Mouse (Mus musculus): ENCODE results near the gene Dlgap3. TPM values are rescaled to one million over a fixed set of nuclear protein-coding genes. Genes with fewer than 3 reads are reported as not detected.

The Dlgap3 gene
- polyA plus RNA-seq, 1 experiment = 1.0 TPM

- TF ChIP-seq POLR2A (IDR thresholded peaks at IDR 0.05; ENCODE audit: borderline replicate concordance, control insufficient read depth, low read depth, low read length) (no peak), CTCF (IDR thresholded peaks at IDR 0.05; ENCODE audit: control insufficient read depth, insufficient read depth, low read length) (no peak)
- WGBS = 45% methylated on average over 19 of the region's 19 CpGs
- Histone ChIP-seq H3K4me3 (replicated peaks; ENCODE audit: control insufficient read depth, low read depth, low read length) (no peak overlapping the region), H3K4me1 (ENCODE audit: control insufficient read depth, insufficient read depth, low read length) (no peaks in the 10 kb centered on the region), H3K27ac (ENCODE audit: control insufficient read depth, insufficient read depth, low read depth, low read length, poor library complexity) (no peak overlapping the region)
Observed at GRCm38 (mm10) chr4:127263438-127264182, 94.6 kb downstream of the Dlgap3 start.

- Histone ChIP-seq H3K4me1 (ENCODE audit: control insufficient read depth, insufficient read depth, low read length) (no peaks in the 10 kb centered on the region), H3K4me3 (replicated peaks; ENCODE audit: control insufficient read depth, low read depth, low read length) (no peak overlapping the region), H3K27ac (ENCODE audit: control insufficient read depth, insufficient read depth, low read depth, low read length, poor library complexity) (no peak overlapping the region)
- WGBS = 56% methylated on average over 5 of the region's 5 CpGs
- TF ChIP-seq POLR2A (IDR thresholded peaks at IDR 0.05; ENCODE audit: borderline replicate concordance, control insufficient read depth, low read depth, low read length) (no peak), CTCF (IDR thresholded peaks at IDR 0.05; ENCODE audit: control insufficient read depth, insufficient read depth, low read length) (no peak)
Observed at GRCm38 (mm10) chr4:127264183-127264554, 95.2 kb downstream of the Dlgap3 start.

DNA sequence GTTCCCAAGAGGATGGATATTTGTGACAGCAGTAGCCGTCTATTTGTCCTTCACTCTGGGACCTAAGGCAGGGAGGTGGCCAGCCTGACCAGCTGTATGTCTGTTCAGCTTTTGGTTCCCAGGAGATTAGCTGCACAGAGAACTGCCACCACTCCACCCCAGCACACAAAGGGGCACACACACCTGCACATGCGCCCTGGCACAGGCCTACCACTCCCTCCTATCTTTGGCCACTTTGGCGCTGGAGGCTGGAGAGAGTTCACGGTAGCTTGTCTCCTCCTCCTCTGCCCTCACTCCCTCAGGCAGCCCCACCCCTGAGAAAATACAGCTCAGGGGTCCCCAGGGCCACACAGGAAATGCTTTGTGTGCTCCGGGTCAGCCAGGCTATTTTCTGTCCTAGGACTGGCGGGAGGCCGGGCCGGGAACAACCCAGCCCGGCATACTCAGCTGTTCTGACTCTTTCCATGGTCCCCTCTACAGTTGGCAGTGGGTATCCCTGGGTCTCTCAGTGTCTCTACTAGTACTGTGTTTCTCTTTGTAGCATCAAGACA is 109.5 kb downstream of the Dlgap3 start:
- no peaks in the 10 kb centered on the region; the same call in 1 of the 2 replicates for H3K4me1 ChIP-seq (ENCODE audit: control insufficient read depth, insufficient read depth, low read length)
- TF ChIP-seq POLR2A (IDR thresholded peaks at IDR 0.05; ENCODE audit: borderline replicate concordance, control insufficient read depth, low read depth, low read length) (no peak), CTCF (IDR thresholded peaks at IDR 0.05; ENCODE audit: control insufficient read depth, insufficient read depth, low read length) (no peak)
- H3K4me3 ChIP-seq (replicated peaks; ENCODE audit: control insufficient read depth, low read depth, low read length) = no peak overlapping the region
- WGBS = 52% methylated on average over 9 of the region's 9 CpGs
- no peak overlapping the region for H3K27ac ChIP-seq (ENCODE audit: control insufficient read depth, insufficient read depth, low read depth, low read length, poor library complexity)

- Histone ChIP-seq H3K4me1 (ENCODE audit: control insufficient read depth, insufficient read depth, low read length) (no peaks in the 10 kb centered on the region; the same call in 1 of the 2 replicates), H3K4me3 (replicated peaks; ENCODE audit: control insufficient read depth, low read depth, low read length) (no peak overlapping the region), H3K27ac (ENCODE audit: control insufficient read depth, insufficient read depth, low read depth, low read length, poor library complexity) (no peak overlapping the region)
- no peak for TF ChIP-seq CTCF (IDR thresholded peaks at IDR 0.05; ENCODE audit: control insufficient read depth, insufficient read depth, low read length)
- no peak for TF ChIP-seq POLR2A (IDR thresholded peaks at IDR 0.05; ENCODE audit: borderline replicate concordance, control insufficient read depth, low read depth, low read length)
- 77% methylated on average over 9 of the region's 9 CpGs for WGBS
Observed at GRCm38 (mm10) chr4:127279241-127279640, 110.2 kb downstream of the Dlgap3 start.

Other genes with a start within 250 kb of the Dlgap3 start
- 4.5 and 10.6 TPM in 2 replicates for gene Zmym4, start 201.1 kb upstream of the Dlgap3 start, polyA plus RNA-seq (2011; ENCODE audit: insufficient read depth, insufficient read length, low replicate concordance, missing spikeins)
- gene Sfpq, start 147.9 kb upstream of the Dlgap3 start, polyA plus RNA-seq (2011; ENCODE audit: insufficient read depth, insufficient read length, low replicate concordance, missing spikeins) = 379 and 425 TPM in 2 replicates
- 10.7 and 20.6 TPM in 2 replicates for gene Zmym1, start 108.1 kb upstream of the Dlgap3 start, polyA plus RNA-seq (2011; ENCODE audit: insufficient read depth, insufficient read length, low replicate concordance, missing spikeins)
- 2.8 and 3.0 TPM in 2 replicates for gene Zmym6, start 91.8 kb upstream of the Dlgap3 start, polyA plus RNA-seq (2011; ENCODE audit: insufficient read depth, insufficient read length, low replicate concordance, missing spikeins)
- gene Tmem35b, start 45.5 kb upstream of the Dlgap3 start, polyA plus RNA-seq (2011; ENCODE audit: insufficient read depth, insufficient read length, low replicate concordance, missing spikeins) = 2.9 and 8.6 TPM in 2 replicates
- gene Smim12, start 74.6 kb downstream of the Dlgap3 start, polyA plus RNA-seq (2011; ENCODE audit: insufficient read depth, insufficient read length, low replicate concordance, missing spikeins) = 9.3 and 20.5 TPM in 2 replicates
- gene Gja4, start 144.8 kb downstream of the Dlgap3 start, polyA plus RNA-seq (2011; ENCODE audit: insufficient read depth, insufficient read length, low replicate concordance, missing spikeins) = not detected in 2 replicates
- gene Gjb3, start 161.6 kb downstream of the Dlgap3 start, polyA plus RNA-seq (2011; ENCODE audit: insufficient read depth, insufficient read length, low replicate concordance, missing spikeins) = 4.3 TPM in 1 of 2 replicates, not detected in the other
- not detected in 2 replicates for gene Gjb4, start 184.9 kb downstream of the Dlgap3 start, polyA plus RNA-seq (2011; ENCODE audit: insufficient read depth, insufficient read length, low replicate concordance, missing spikeins)
- gene Gjb5, start 189.0 kb downstream of the Dlgap3 start, polyA plus RNA-seq (2011; ENCODE audit: insufficient read depth, insufficient read length, low replicate concordance, missing spikeins) = 1.7 TPM in 1 of 2 replicates, not detected in the other

All from bone marrow, adult 2 months (tissue).